Comparison of ENCODE assay signal across 17 mouse cellular contexts in genomic region chr19:53859593-53859992, GRCm38 (mm10). TPM values are rescaled to one million over a fixed set of nuclear protein-coding genes. Genes with fewer than 3 reads are reported as not detected.
A peak's percentile ranks its signal among the peaks of the same experiment; 100 is the strongest.
DNase-seq lines count a peak whose midpoint lies in the region; ATAC-seq and TF ChIP-seq lines count a peak whose summit lies in the region.
"Had no signal": no experiment of that assay in that cellular context is flagged by ENCODE, and none has a peak within 500 bp of the region (broad histone marks: within the 10 kb centered on the region; RNA-seq: fewer than 3 reads in every experiment).

No protein-coding gene starts in this region.

- no peak for ATAC-seq in liver, embryonic 11.5 days (replicated peaks; ENCODE audit: low FRiP score)
- peak; percentile 54 for ATAC-seq in embryonic facial prominence, embryonic 14.5 days (ENCODE audit: low read depth)
- no peak for ATAC-seq in limb, embryonic 15.5 days (ENCODE audit: insufficient number of reproducible peaks, low FRiP score, low TSS enrichment, low read depth)
- no peak for ATAC-seq in stomach, postnatal 0 days (ENCODE audit: low FRiP score, low TSS enrichment)
- ATAC-seq: midbrain, embryonic 15.5 days had no signal

- 57% methylated on average over 7 of the region's 7 CpGs for WGBS in liver, embryonic 11.5 days
- WGBS in embryonic facial prominence, embryonic 14.5 days, result 40% methylated on average over 7 of the region's 7 CpGs
- WGBS in limb, embryonic 15.5 days, result 46% methylated on average over 7 of the region's 7 CpGs
- WGBS in stomach, postnatal 0 days, result 43% methylated on average over 7 of the region's 7 CpGs

- H3K27ac ChIP-seq in liver, embryonic 11.5 days (ENCODE audit: low read depth, low read length), result no peak overlapping the region
- H3K27ac ChIP-seq in embryonic facial prominence, embryonic 14.5 days (replicated peaks; ENCODE audit: low read depth, low read length), result peak overlapping the region; percentile 71
- peak overlapping the region; percentile 12; the same call in 1 of the 2 replicates for H3K27ac ChIP-seq in limb, embryonic 15.5 days
- H3K27ac ChIP-seq in stomach, postnatal 0 days (replicated peaks), result peak overlapping the region; percentile 78
- no peak overlapping the region for H3K27ac ChIP-seq in layer of hippocampus, adult 2 months
- H3K27ac ChIP-seq: hindbrain, embryonic 14.5 days; midbrain, embryonic 15.5 days had no signal

- H3K9ac ChIP-seq in liver, embryonic 11.5 days (ENCODE audit: low read depth, low read length), result no peak overlapping the region
- no peak overlapping the region for H3K9ac ChIP-seq in embryonic facial prominence, embryonic 14.5 days (ENCODE audit: low read depth, low read length)
- no peak overlapping the region for H3K9ac ChIP-seq in limb, embryonic 15.5 days
- no peak overlapping the region for H3K9ac ChIP-seq in stomach, postnatal 0 days (ENCODE audit: low read length)
- H3K9ac ChIP-seq: hindbrain, embryonic 14.5 days; midbrain, embryonic 15.5 days had no signal

- no peaks in the 10 kb centered on the region for H3K27me3 ChIP-seq in liver, embryonic 11.5 days (replicated peaks; ENCODE audit: control insufficient read depth, insufficient read depth, low read length)
- H3K27me3 ChIP-seq in embryonic facial prominence, embryonic 14.5 days (replicated peaks; ENCODE audit: control insufficient read depth, insufficient read depth, low read length), result no peaks in the 10 kb centered on the region
- no peaks in the 10 kb centered on the region for H3K27me3 ChIP-seq in limb, embryonic 15.5 days
- H3K27me3 ChIP-seq in stomach, postnatal 0 days (ENCODE audit: control insufficient read depth, insufficient read depth, low read length), result no peaks in the 10 kb centered on the region
- H3K27me3 ChIP-seq: midbrain, embryonic 15.5 days had no signal

- no peaks in the 10 kb centered on the region for H3K9me3 ChIP-seq in liver, embryonic 11.5 days (ENCODE audit: control insufficient read depth, low read length)
- no peaks in the 10 kb centered on the region for H3K9me3 ChIP-seq in embryonic facial prominence, embryonic 14.5 days (ENCODE audit: control insufficient read depth, low read length)
- no peaks in the 10 kb centered on the region for H3K9me3 ChIP-seq in limb, embryonic 15.5 days
- no peaks in the 10 kb centered on the region for H3K9me3 ChIP-seq in stomach, postnatal 0 days (ENCODE audit: control insufficient read depth, low read length)
- H3K9me3 ChIP-seq: midbrain, embryonic 15.5 days had no signal

- no peak for TF ChIP-seq EP300 in stomach, postnatal 0 days (optimal IDR thresholded peaks at IDR 0.05)

- TF ChIP-seq CTCF in stomach, postnatal 0 days (IDR thresholded peaks at IDR 0.05; ENCODE audit: low read depth), result no peak
- no peak for TF ChIP-seq CTCF in layer of hippocampus, adult 2 months (conservative IDR thresholded peaks at IDR 0.05)

- H3K36me3 ChIP-seq in liver, embryonic 11.5 days (ENCODE audit: control insufficient read depth, insufficient read depth, low read length), result no peaks in the 10 kb centered on the region
- 0 out of 2 replicates have a peak, but pooled peaks cover 4% of the 10 kb centered on the region for H3K36me3 ChIP-seq in embryonic facial prominence, embryonic 14.5 days (ENCODE audit: control insufficient read depth, insufficient read depth, low read length)
- H3K36me3 ChIP-seq in limb, embryonic 15.5 days, result no peaks in the 10 kb centered on the region
- H3K36me3 ChIP-seq in stomach, postnatal 0 days (ENCODE audit: control insufficient read depth, insufficient read depth, low read length), result no peaks in the 10 kb centered on the region
- H3K36me3 ChIP-seq: midbrain, embryonic 15.5 days had no signal

- DNase-seq in liver, embryonic 11.5 days (ENCODE audit: low spot score), result no peak
- DNase-seq in liver, result no peak
- peak; percentile 85 for DNase-seq in embryonic facial prominence, embryonic 14.5 days (ENCODE audit: low spot score)
- no peak for DNase-seq in stomach, postnatal 0 days (ENCODE audit: low spot score)
- no peak for DNase-seq in embryo, embryonic 10.5 days (ENCODE audit: low spot score)
- DNase-seq in layer of hippocampus, adult 2 months (ENCODE audit: low spot score in 2 of 2), result no peak
- DNase-seq in cerebellum, adult 8-10 months, result no peak
- DNase-seq: adrenal gland, postnatal 36 days; cerebellum, postnatal 25 days; gastrocnemius, postnatal 10 days; heart, postnatal 10 days; kidney, adult 2 months; lung, adult 2 months; right cerebral cortex, postnatal 14 days had no signal

- peak overlapping the region; percentile 49 for H3K4me2 ChIP-seq in liver, embryonic 11.5 days
- peak overlapping the region; percentile 27; the same call in 1 of the 2 replicates for H3K4me2 ChIP-seq in embryonic facial prominence, embryonic 14.5 days (ENCODE audit: low read depth, low read length)
- H3K4me2 ChIP-seq in limb, embryonic 15.5 days, result 0 out of 2 replicates have a peak overlapping the region, but pooled peaks have one; percentile 8
- H3K4me2 ChIP-seq in stomach, postnatal 0 days (replicated peaks; ENCODE audit: low read depth), result no peak overlapping the region; the same call in 1 of the 2 replicates
- H3K4me2 ChIP-seq: hindbrain, embryonic 14.5 days; midbrain, embryonic 15.5 days had no signal

- peaks cover 22% of the 10 kb centered on the region for H3K4me1 ChIP-seq in liver, embryonic 11.5 days (replicated peaks; ENCODE audit: control insufficient read depth, insufficient read depth, low read length)
- peaks cover 19% of the 10 kb centered on the region for H3K4me1 ChIP-seq in embryonic facial prominence, embryonic 14.5 days (ENCODE audit: control insufficient read depth, insufficient read depth, low read length)
- H3K4me1 ChIP-seq in limb, embryonic 15.5 days, result peaks cover 40% of the 10 kb centered on the region
- H3K4me1 ChIP-seq in stomach, postnatal 0 days (replicated peaks; ENCODE audit: control insufficient read depth, insufficient read depth), result peaks cover 5% of the 10 kb centered on the region; the same call in 1 of the 2 replicates
- H3K4me1 ChIP-seq: midbrain, embryonic 15.5 days had no signal

- no peak overlapping the region for H3K4me3 ChIP-seq in liver, embryonic 11.5 days (ENCODE audit: low read depth, low read length)
- H3K4me3 ChIP-seq in embryonic facial prominence, embryonic 14.5 days (ENCODE audit: low read depth, low read length), result no peak overlapping the region
- H3K4me3 ChIP-seq in limb, embryonic 15.5 days, result 0 out of 2 replicates have a peak overlapping the region, but pooled peaks have one; percentile 8
- no peak overlapping the region for H3K4me3 ChIP-seq in stomach, postnatal 0 days (ENCODE audit: low read depth, low read length)
- H3K4me3 ChIP-seq in layer of hippocampus, adult 2 months, result no peak overlapping the region
- H3K4me3 ChIP-seq: midbrain, embryonic 15.5 days had no signal

RNA-seq across cellular contexts. Expression of gene Pdcd4, which starts 32.4 kb away (rescaled TPM):
- polyA plus RNA-seq in liver, embryonic 11.5 days (2014; fragmentation: Nextera tagmentation; extraction: Ambion mirVana), result 48.2 and 50.1 TPM in 2 replicates
- polyA plus RNA-seq in embryonic facial prominence, embryonic 14.5 days (2014; fragmentation: Nextera tagmentation; extraction: Ambion mirVana), result 80.5 and 87.2 TPM in 2 replicates
- polyA plus RNA-seq in limb, embryonic 15.5 days (2015; fragmentation: Nextera tagmentation; extraction: Ambion mirVana), result 98.4 and 108 TPM in 2 replicates
- polyA plus RNA-seq in stomach, postnatal 0 days (2015; fragmentation: Nextera tagmentation; extraction: Ambion mirVana), result 204 and 217 TPM in 2 replicates
- 100 to 1,000 TPM; 118 to 119 TPM for total RNA-seq in layer of hippocampus, adult 2 months (2021)

Comparison
In these comparisons a context has a peak if more than half of its experiments do, and no peak if none do; other contexts are left out.
1. H3K27ac ChIP-seq: peak in embryonic facial prominence, embryonic 14.5 days (single experiment), limb, embryonic 15.5 days (single experiment) and stomach, postnatal 0 days (single experiment); none in liver, embryonic 11.5 days (single experiment) and layer of hippocampus, adult 2 months (single experiment).